Mouse (Mus musculus): ENCODE results near the gene Lrit2. TPM values are rescaled to one million over a fixed set of nuclear protein-coding genes. Genes with fewer than 3 reads are reported as not detected.

The Lrit2 gene
- polyA plus RNA-seq, 1 experiment from 2014 or later: not detected

- H3K4me2 ChIP-seq (ENCODE audit: low read depth, low read length): no peak overlapping the region
- no peak overlapping the region for H3K9ac ChIP-seq (ENCODE audit: low read length)
- no peak for ATAC-seq (ENCODE audit: low read depth)
- H3K27ac ChIP-seq (ENCODE audit: low read length): no peak overlapping the region
- H3K9me3 ChIP-seq (ENCODE audit: control insufficient read depth, low read length): no peaks in the 10 kb centered on the region
- H3K4me3 ChIP-seq (ENCODE audit: low read length): no peak overlapping the region
- H3K27me3 ChIP-seq (ENCODE audit: control insufficient read depth, insufficient read depth, low read depth, low read length): no peaks in the 10 kb centered on the region
- 53% methylated on average over 2 of the region's 2 CpGs for WGBS
- H3K36me3 ChIP-seq (ENCODE audit: control insufficient read depth, insufficient read depth, low read length): no peaks in the 10 kb centered on the region
- no peaks in the 10 kb centered on the region for H3K4me1 ChIP-seq (replicated peaks; ENCODE audit: control insufficient read depth, insufficient read depth, low read length)
Measured at GRCm38 (mm10) chr14:37066636-37067035, 1.1 kb upstream of the Lrit2 start.

GRCm38 (mm10) chr14:37068516-37068915 lies 787 bp downstream of the Lrit2 start:
- no peak for ATAC-seq (ENCODE audit: low read depth)
- H3K4me1 ChIP-seq (replicated peaks; ENCODE audit: control insufficient read depth, insufficient read depth, low read length): no peaks in the 10 kb centered on the region
- WGBS: 18% methylated on average over 9 of the region's 9 CpGs

GRCm38 (mm10) chr14:37080724-37081123 lies 13.0 kb downstream of the Lrit2 start:
- Histone ChIP-seq H3K27me3 (ENCODE audit: control insufficient read depth, insufficient read depth, low read depth, low read length) (no peaks in the 10 kb centered on the region), H3K9ac (ENCODE audit: low read length) (no peak overlapping the region), H3K4me1 (replicated peaks; ENCODE audit: control insufficient read depth, insufficient read depth, low read length) (no peaks in the 10 kb centered on the region), H3K9me3 (ENCODE audit: control insufficient read depth, low read length) (no peaks in the 10 kb centered on the region), H3K36me3 (ENCODE audit: control insufficient read depth, insufficient read depth, low read length) (no peaks in the 10 kb centered on the region), H3K4me2 (ENCODE audit: low read depth, low read length) (no peak overlapping the region), H3K4me3 (ENCODE audit: low read length) (no peak overlapping the region), H3K27ac (ENCODE audit: low read length) (no peak overlapping the region)
- WGBS: 63% methylated on average over 1 of the region's 1 CpGs
- no peak for ATAC-seq (ENCODE audit: low read depth)

More at GRCm38 (mm10) chr14:37068516-37068915, 787 bp downstream of the Lrit2 start:
- Histone ChIP-seq H3K27ac (ENCODE audit: low read length) (no peak overlapping the region), H3K27me3 (ENCODE audit: control insufficient read depth, insufficient read depth, low read depth, low read length) (no peaks in the 10 kb centered on the region), H3K9me3 (ENCODE audit: control insufficient read depth, low read length) (no peaks in the 10 kb centered on the region), H3K4me2 (ENCODE audit: low read depth, low read length) (no peak overlapping the region), H3K4me3 (ENCODE audit: low read length) (no peak overlapping the region), H3K9ac (ENCODE audit: low read length) (no peak overlapping the region), H3K36me3 (ENCODE audit: control insufficient read depth, insufficient read depth, low read length) (no peaks in the 10 kb centered on the region)

GRCm38 (mm10) chr14:37083755-37084154 lies 16.0 kb downstream of the Lrit2 start:
- Histone ChIP-seq H3K4me3 (ENCODE audit: low read length) (no peak overlapping the region), H3K4me1 (replicated peaks; ENCODE audit: control insufficient read depth, insufficient read depth, low read length) (no peaks in the 10 kb centered on the region), H3K36me3 (ENCODE audit: control insufficient read depth, insufficient read depth, low read length) (no peaks in the 10 kb centered on the region), H3K4me2 (ENCODE audit: low read depth, low read length) (no peak overlapping the region), H3K9me3 (ENCODE audit: control insufficient read depth, low read length) (no peaks in the 10 kb centered on the region), H3K27ac (ENCODE audit: low read length) (no peak overlapping the region), H3K27me3 (ENCODE audit: control insufficient read depth, insufficient read depth, low read depth, low read length) (no peaks in the 10 kb centered on the region), H3K9ac (ENCODE audit: low read length) (no peak overlapping the region)
- 26% methylated on average over 4 of the region's 4 CpGs for WGBS
- no peak for ATAC-seq (ENCODE audit: low read depth)

GRCm38 (mm10) chr14:37094436-37094835 lies 26.7 kb downstream of the Lrit2 start:
- H3K9me3 ChIP-seq (ENCODE audit: control insufficient read depth, low read length): no peaks in the 10 kb centered on the region
- H3K9ac ChIP-seq (ENCODE audit: low read length): no peak overlapping the region
- H3K27ac ChIP-seq (ENCODE audit: low read length): no peak overlapping the region
- WGBS: 61% methylated on average over 6 of the region's 6 CpGs
- no peaks in the 10 kb centered on the region for H3K4me1 ChIP-seq (replicated peaks; ENCODE audit: control insufficient read depth, insufficient read depth, low read length)
- no peak for ATAC-seq (ENCODE audit: low read depth)
- no peak overlapping the region for H3K4me3 ChIP-seq (ENCODE audit: low read length)
- no peaks in the 10 kb centered on the region for H3K36me3 ChIP-seq (ENCODE audit: control insufficient read depth, insufficient read depth, low read length)
- peaks cover 19% of the 10 kb centered on the region; the same call in 1 of the 2 replicates for H3K27me3 ChIP-seq (ENCODE audit: control insufficient read depth, insufficient read depth, low read depth, low read length)
- no peak overlapping the region for H3K4me2 ChIP-seq (ENCODE audit: low read depth, low read length)

GRCm38 (mm10) chr14:37095556-37095955 lies 27.8 kb downstream of the Lrit2 start:
- no peak for ATAC-seq (ENCODE audit: low read depth)
- Histone ChIP-seq H3K36me3 (ENCODE audit: control insufficient read depth, insufficient read depth, low read length) (no peaks in the 10 kb centered on the region), H3K27me3 (ENCODE audit: control insufficient read depth, insufficient read depth, low read depth, low read length) (peaks cover 19% of the 10 kb centered on the region; the same call in 1 of the 2 replicates), H3K4me1 (replicated peaks; ENCODE audit: control insufficient read depth, insufficient read depth, low read length) (no peaks in the 10 kb centered on the region), H3K4me3 (ENCODE audit: low read length) (no peak overlapping the region), H3K9me3 (ENCODE audit: control insufficient read depth, low read length) (no peaks in the 10 kb centered on the region), H3K9ac (ENCODE audit: low read length) (no peak overlapping the region), H3K27ac (ENCODE audit: low read length) (no peak overlapping the region), H3K4me2 (ENCODE audit: low read depth, low read length) (no peak overlapping the region)
- WGBS: 59% methylated on average over 4 of the region's 4 CpGs

- Histone ChIP-seq H3K4me2 (ENCODE audit: low read depth, low read length) (peak within 1 kb of the TSS; percentile 38), H3K9ac (ENCODE audit: low read length) (no peak within 1 kb of the TSS), H3K4me3 (ENCODE audit: low read length) (peak within 1 kb of the TSS; percentile 19), H3K27ac (ENCODE audit: low read length) (no peak within 1 kb of the TSS), H3K27me3 (ENCODE audit: control insufficient read depth, insufficient read depth, low read depth, low read length) (peaks cover 19% of the 10 kb centered on the region; the same call in 1 of the 2 replicates), H3K9me3 (ENCODE audit: control insufficient read depth, low read length) (no peaks in the 10 kb centered on the region), H3K36me3 (ENCODE audit: control insufficient read depth, insufficient read depth, low read length) (no peaks in the 10 kb centered on the region), H3K4me1 (replicated peaks; ENCODE audit: control insufficient read depth, insufficient read depth, low read length) (no peaks in the 10 kb centered on the region)
- no peak for ATAC-seq (ENCODE audit: low read depth)
- under 1% methylated on average over 29 of the region's 30 CpGs for WGBS
Measured at GRCm38 (mm10) chr14:37097956-37098530, 30.3 kb downstream of the Lrit2 start, which contains the start of gene Cdhr1. Gene Cdhr1 (minus strand): TSS chr14:37098347.

- 45% methylated on average over 5 of the region's 5 CpGs for WGBS
- no peak for ATAC-seq (ENCODE audit: low read depth)
- Histone ChIP-seq H3K9ac (ENCODE audit: low read length) (no peak overlapping the region), H3K9me3 (ENCODE audit: control insufficient read depth, low read length) (no peaks in the 10 kb centered on the region), H3K27me3 (ENCODE audit: control insufficient read depth, insufficient read depth, low read depth, low read length) (peaks cover 19% of the 10 kb centered on the region; the same call in 1 of the 2 replicates), H3K4me1 (replicated peaks; ENCODE audit: control insufficient read depth, insufficient read depth, low read length) (no peaks in the 10 kb centered on the region), H3K36me3 (ENCODE audit: control insufficient read depth, insufficient read depth, low read length) (no peaks in the 10 kb centered on the region), H3K4me3 (ENCODE audit: low read length) (no peak overlapping the region), H3K4me2 (ENCODE audit: low read depth, low read length) (no peak overlapping the region), H3K27ac (ENCODE audit: low read length) (no peak overlapping the region)
Measured at GRCm38 (mm10) chr14:37101531-37101930, 33.8 kb downstream of the Lrit2 start.

GRCm38 (mm10) chr14:37102484-37102883 lies 34.8 kb downstream of the Lrit2 start:
- 64% methylated on average over 3 of the region's 3 CpGs for WGBS
- Histone ChIP-seq H3K4me1 (replicated peaks; ENCODE audit: control insufficient read depth, insufficient read depth, low read length) (no peaks in the 10 kb centered on the region), H3K36me3 (ENCODE audit: control insufficient read depth, insufficient read depth, low read length) (no peaks in the 10 kb centered on the region), H3K9me3 (ENCODE audit: control insufficient read depth, low read length) (no peaks in the 10 kb centered on the region), H3K9ac (ENCODE audit: low read length) (no peak overlapping the region), H3K4me2 (ENCODE audit: low read depth, low read length) (no peak overlapping the region), H3K27me3 (ENCODE audit: control insufficient read depth, insufficient read depth, low read depth, low read length) (peaks cover 13% of the 10 kb centered on the region; the same call in 1 of the 2 replicates), H3K4me3 (ENCODE audit: low read length) (no peak overlapping the region), H3K27ac (ENCODE audit: low read length) (no peak overlapping the region)
- ATAC-seq (ENCODE audit: low read depth): no peak

Measured in lung, embryonic 16.5 days (tissue).